Mouse (Mus musculus): ENCODE data around the gene Snx11. TPM values are rescaled to one million over a fixed set of nuclear protein-coding genes. Genes with fewer than 3 reads are reported as not detected.

Gene Snx11
- total RNA-seq, 1 experiment, result 57.6 TPM

DNA sequence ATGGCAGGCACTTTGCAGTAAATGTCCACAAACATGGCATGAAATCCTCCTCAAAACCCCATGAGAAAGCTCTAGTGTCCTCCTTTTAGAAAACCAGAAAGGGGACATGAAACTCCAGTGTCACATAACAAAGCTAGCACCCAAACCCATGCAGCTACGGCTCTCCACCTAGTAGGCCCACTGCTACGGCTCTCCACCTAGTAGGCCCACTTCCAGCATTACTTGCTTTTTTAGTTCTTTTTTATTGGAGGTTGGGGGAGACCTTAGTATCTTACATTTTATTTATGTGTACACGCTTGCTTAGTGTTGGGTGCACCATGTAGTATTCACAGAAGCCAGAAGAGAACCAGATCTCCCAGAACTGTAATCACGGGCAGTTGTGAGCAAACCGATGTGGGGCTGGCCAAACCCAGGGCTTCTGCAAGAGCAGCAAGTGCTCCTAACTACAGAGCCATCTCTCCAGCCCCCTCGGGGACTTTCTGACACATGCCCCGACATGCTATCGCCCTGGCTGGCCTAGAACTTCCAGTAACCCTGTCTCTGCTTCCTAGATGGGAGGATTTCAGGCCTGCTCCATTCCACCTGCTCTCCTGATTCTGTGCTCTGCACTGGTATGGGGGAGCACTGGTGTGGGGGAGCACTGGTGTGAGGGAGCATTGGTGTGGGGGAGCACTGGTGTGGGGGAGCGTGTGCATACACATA, 5.9 kb downstream of the Snx11 start:
- DNase-seq (ENCODE audit: low read depth, low spot score), result no peak
- H3K4me3 ChIP-seq (ENCODE audit: insufficient read depth in 1 of 2, low read depth in 1 of 2, low read length in 2 of 2, poor library complexity in 1 of 2, severe bottlenecking in 1 of 2), result no peak overlapping the region
- H3K9ac ChIP-seq (ENCODE audit: insufficient read depth, low read depth, low read length, poor library complexity, severe bottlenecking), result peak overlapping the region; percentile 57; the same call in 1 of the 2 replicates
- H3K36me3 ChIP-seq (ENCODE audit: control insufficient read depth, insufficient read depth, low read length, poor library complexity, severe bottlenecking), result peaks cover 39% of the 10 kb centered on the region
- in situ Hi-C loops (cut with MboI; ENCODE audit: low sequenced_read_pairs in 2 of 2, unreplicated experiment in 2 of 2), result no loop called here
- TF ChIP-seq CHD2 (IDR thresholded peaks at IDR 0.05; ENCODE audit: low read depth, low read length), result no peak
- no peak for TF ChIP-seq HCFC1 (IDR thresholded peaks at IDR 0.05; ENCODE audit: borderline replicate concordance, insufficient read depth, low read length)
- TF ChIP-seq ZC3H11A (IDR thresholded peaks at IDR 0.05; ENCODE audit: borderline replicate concordance, low read depth, low read length), result no peak
- no peak for TF ChIP-seq MAFK (IDR thresholded peaks at IDR 0.05; ENCODE audit: insufficient read depth, low read depth, low read length)
- no peak for TF ChIP-seq ZNF384 (IDR thresholded peaks at IDR 0.05; ENCODE audit: low read depth, low read length)
- H3K27ac ChIP-seq (ENCODE audit: insufficient read depth, low read depth, low read length, poor library complexity, severe bottlenecking), result peak overlapping the region; percentile 32; the same call in 1 of the 2 replicates
- peaks cover 0 to 15% of the 10 kb centered on the region in 2 experiments; a peak in 1 of 4 replicates for H3K4me1 ChIP-seq (ENCODE audit: control insufficient read depth in 2 of 2, insufficient read depth in 2 of 2, low read length in 2 of 2, poor library complexity in 1 of 2)
- H3K9me3 ChIP-seq (ENCODE audit: control insufficient read depth, insufficient read depth, low read depth, low read length), result no peaks in the 10 kb centered on the region

DNA sequence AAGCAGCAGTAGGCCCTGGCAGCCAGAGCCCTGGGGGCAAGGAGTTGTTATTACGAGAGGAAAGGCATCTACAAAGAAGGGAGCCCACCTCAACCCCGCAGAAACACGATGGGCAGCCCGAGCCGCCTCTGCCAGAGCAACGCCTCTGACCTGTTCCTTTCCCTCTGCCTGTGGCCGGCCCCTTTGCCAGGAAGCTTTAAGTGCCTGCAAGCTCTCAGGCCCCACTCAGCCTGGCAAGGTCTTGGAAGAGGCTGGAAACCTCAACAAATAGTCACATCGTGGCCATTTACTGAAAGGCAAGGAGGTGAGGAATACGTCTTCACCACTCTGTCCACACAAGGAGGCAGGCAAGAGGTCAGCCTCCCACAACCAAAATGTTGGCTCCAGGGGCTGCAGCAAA, 9.1 kb downstream of the Snx11 start:
- Histone ChIP-seq H3K4me3 (ENCODE audit: insufficient read depth in 1 of 2, low read depth in 1 of 2, low read length in 2 of 2, poor library complexity in 1 of 2, severe bottlenecking in 1 of 2) (peak overlapping the region in 1 of 2 experiments; percentile 13; a peak in 1 of 4 replicates), H3K4me1 (ENCODE audit: control insufficient read depth in 2 of 2, insufficient read depth in 2 of 2, low read length in 2 of 2, poor library complexity in 1 of 2) (peaks cover 0 to 19% of the 10 kb centered on the region in 2 experiments; a peak in 1 of 4 replicates), H3K9me3 (ENCODE audit: control insufficient read depth, insufficient read depth, low read depth, low read length) (no peaks in the 10 kb centered on the region), H3K36me3 (ENCODE audit: control insufficient read depth, insufficient read depth, low read length, poor library complexity, severe bottlenecking) (peaks cover 34% of the 10 kb centered on the region), H3K9ac (ENCODE audit: insufficient read depth, low read depth, low read length, poor library complexity, severe bottlenecking) (no peak overlapping the region), H3K27ac (ENCODE audit: insufficient read depth, low read depth, low read length, poor library complexity, severe bottlenecking) (no peak overlapping the region)
- in situ Hi-C loops (cut with MboI; ENCODE audit: low sequenced_read_pairs in 2 of 2, unreplicated experiment in 2 of 2), result no loop called here
- no peak for TF ChIP-seq CHD2 (IDR thresholded peaks at IDR 0.05; ENCODE audit: low read depth, low read length)
- no peak for TF ChIP-seq HCFC1 (IDR thresholded peaks at IDR 0.05; ENCODE audit: borderline replicate concordance, insufficient read depth, low read length)
- no peak for TF ChIP-seq MAFK (IDR thresholded peaks at IDR 0.05; ENCODE audit: insufficient read depth, low read depth, low read length)
- TF ChIP-seq ZNF384 (IDR thresholded peaks at IDR 0.05; ENCODE audit: low read depth, low read length), result no peak
- no peak for TF ChIP-seq ZC3H11A (IDR thresholded peaks at IDR 0.05; ENCODE audit: borderline replicate concordance, low read depth, low read length)
- no peak for DNase-seq (ENCODE audit: low read depth, low spot score)

DNA sequence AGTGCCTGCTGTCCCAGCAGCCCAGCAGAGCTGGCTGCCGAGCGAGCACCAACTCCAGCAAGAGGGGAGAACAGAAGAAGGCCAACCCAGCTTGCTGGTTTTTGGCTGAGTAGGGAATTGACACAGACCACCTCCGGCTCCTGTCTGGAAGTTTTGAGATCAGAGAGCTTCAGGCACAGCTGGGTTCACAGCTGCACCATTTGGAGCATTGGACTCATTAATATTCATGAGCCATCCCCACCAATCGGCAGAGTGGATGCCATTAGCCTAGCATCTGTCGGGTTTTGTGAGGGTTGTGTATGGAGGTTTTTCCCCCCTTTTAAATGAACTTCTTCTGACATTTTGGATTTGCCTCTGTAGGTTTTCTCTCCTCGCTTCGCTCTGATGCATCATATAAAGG, 10.3 kb downstream of the Snx11 start:
- Histone ChIP-seq H3K9me3 (ENCODE audit: control insufficient read depth, insufficient read depth, low read depth, low read length) (no peaks in the 10 kb centered on the region), H3K36me3 (ENCODE audit: control insufficient read depth, insufficient read depth, low read length, poor library complexity, severe bottlenecking) (peaks cover 24% of the 10 kb centered on the region), H3K27ac (ENCODE audit: insufficient read depth, low read depth, low read length, poor library complexity, severe bottlenecking) (no peak overlapping the region), H3K4me1 (ENCODE audit: control insufficient read depth in 2 of 2, insufficient read depth in 2 of 2, low read length in 2 of 2, poor library complexity in 1 of 2) (peaks cover 0 to 19% of the 10 kb centered on the region in 2 experiments; a peak in 1 of 4 replicates), H3K4me3 (ENCODE audit: insufficient read depth in 1 of 2, low read depth in 1 of 2, low read length in 2 of 2, poor library complexity in 1 of 2, severe bottlenecking in 1 of 2) (no peak overlapping the region), H3K9ac (ENCODE audit: insufficient read depth, low read depth, low read length, poor library complexity, severe bottlenecking) (peak overlapping the region; percentile 4; the same call in 1 of the 2 replicates)
- in situ Hi-C loops (cut with MboI; ENCODE audit: low sequenced_read_pairs in 2 of 2, unreplicated experiment in 2 of 2), result no loop called here
- no peak for DNase-seq (ENCODE audit: low read depth, low spot score)
- TF ChIP-seq HCFC1 (IDR thresholded peaks at IDR 0.05; ENCODE audit: borderline replicate concordance, insufficient read depth, low read length) (no peak), MAFK (IDR thresholded peaks at IDR 0.05; ENCODE audit: insufficient read depth, low read depth, low read length) (no peak), ZNF384 (IDR thresholded peaks at IDR 0.05; ENCODE audit: low read depth, low read length) (no peak), ZC3H11A (IDR thresholded peaks at IDR 0.05; ENCODE audit: borderline replicate concordance, low read depth, low read length) (no peak), CHD2 (IDR thresholded peaks at IDR 0.05; ENCODE audit: low read depth, low read length) (no peak)

DNA sequence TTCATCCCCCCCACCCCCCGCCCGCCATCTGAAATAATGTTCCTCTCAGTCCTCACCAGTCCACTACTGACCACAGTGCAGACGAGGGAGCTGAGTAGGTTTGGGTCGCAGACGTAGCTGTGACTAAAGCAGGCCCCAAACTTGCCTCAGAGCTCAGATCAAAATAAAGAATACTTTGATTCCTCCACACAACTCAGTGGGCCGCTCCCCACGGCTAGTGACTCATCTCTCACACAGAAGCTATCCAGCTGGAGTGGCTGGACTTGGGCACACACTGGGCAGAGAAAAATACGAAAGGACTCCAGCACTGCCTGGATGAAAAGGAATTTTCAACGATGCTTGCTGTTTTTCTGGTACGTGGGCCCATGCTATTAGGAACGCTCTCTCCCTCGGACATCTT, 10.8 kb downstream of the Snx11 start:
- TF ChIP-seq ZNF384 (IDR thresholded peaks at IDR 0.05; ENCODE audit: low read depth, low read length) (no peak), MAFK (IDR thresholded peaks at IDR 0.05; ENCODE audit: insufficient read depth, low read depth, low read length) (no peak), CHD2 (IDR thresholded peaks at IDR 0.05; ENCODE audit: low read depth, low read length) (no peak), HCFC1 (IDR thresholded peaks at IDR 0.05; ENCODE audit: borderline replicate concordance, insufficient read depth, low read length) (no peak), ZC3H11A (IDR thresholded peaks at IDR 0.05; ENCODE audit: borderline replicate concordance, low read depth, low read length) (no peak)
- Histone ChIP-seq H3K9ac (ENCODE audit: insufficient read depth, low read depth, low read length, poor library complexity, severe bottlenecking) (peak overlapping the region; percentile 4; the same call in 1 of the 2 replicates), H3K4me1 (ENCODE audit: control insufficient read depth in 2 of 2, insufficient read depth in 2 of 2, low read length in 2 of 2, poor library complexity in 1 of 2) (peaks cover 0 to 19% of the 10 kb centered on the region in 2 experiments; a peak in 1 of 4 replicates), H3K36me3 (ENCODE audit: control insufficient read depth, insufficient read depth, low read length, poor library complexity, severe bottlenecking) (peaks cover 19% of the 10 kb centered on the region), H3K27ac (ENCODE audit: insufficient read depth, low read depth, low read length, poor library complexity, severe bottlenecking) (no peak overlapping the region), H3K9me3 (ENCODE audit: control insufficient read depth, insufficient read depth, low read depth, low read length) (no peaks in the 10 kb centered on the region), H3K4me3 (ENCODE audit: insufficient read depth in 1 of 2, low read depth in 1 of 2, low read length in 2 of 2, poor library complexity in 1 of 2, severe bottlenecking in 1 of 2) (no peak overlapping the region)
- no peak for DNase-seq (ENCODE audit: low read depth, low spot score)
- in situ Hi-C loops (cut with MboI; ENCODE audit: low sequenced_read_pairs in 2 of 2, unreplicated experiment in 2 of 2), result no loop called here

Measured in ES-E14 (cell line).